Mouse (Mus musculus): Measurements from ENCODE around the gene Clec12b.

Gene Clec12b

GRCm38 (mm10) chr6:129385774-129386173 is at the start of gene Clec12b:
Gene Clec12b, minus strand, starts transcription at chr6:129385874.
- no peak for DNase-seq

- no peak for DNase-seq
These were observed 48.6 kb upstream of the Clec12b start for GRCm38 (mm10) chr6:129434239-129434638.

GRCm38 (mm10) chr6:129427281-129427680 is 41.6 kb upstream of the Clec12b start:
- DNase-seq = no peak

GRCm38 (mm10) chr6:129425812-129426211 is 40.1 kb upstream of the Clec12b start:
- DNase-seq = peak; percentile 60

- DNase-seq = no peak
These were observed 39.5 kb upstream of the Clec12b start for GRCm38 (mm10) chr6:129425217-129425616.

GRCm38 (mm10) chr6:129423734-129424072 is 38.0 kb upstream of the Clec12b start:
- DNase-seq = peak; percentile 85

GRCm38 (mm10) chr6:129423040-129423733 is 37.5 kb upstream of the Clec12b start:
- DNase-seq = peak; percentile 56

GRCm38 (mm10) chr6:129422311-129422710 is 36.6 kb upstream of the Clec12b start:
- no peak for DNase-seq

GRCm38 (mm10) chr6:129414177-129414576 is 28.5 kb upstream of the Clec12b start:
- no peak for DNase-seq

GRCm38 (mm10) chr6:129408562-129408961 is 22.9 kb upstream of the Clec12b start, which contains the start of gene Clec9a:
Gene Clec9a, plus strand, starts transcription at chr6:129408862.
- no peak for DNase-seq

- DNase-seq = peak; percentile 34
These were observed 21.6 kb upstream of the Clec12b start for GRCm38 (mm10) chr6:129407324-129407723.

GRCm38 (mm10) chr6:129405999-129406398 is 20.3 kb upstream of the Clec12b start:
- DNase-seq = no peak

GRCm38 (mm10) chr6:129403391-129403790 is 17.7 kb upstream of the Clec12b start:
- no peak for DNase-seq

- no peak for DNase-seq
These were observed 16.7 kb upstream of the Clec12b start for GRCm38 (mm10) chr6:129402404-129402803.

GRCm38 (mm10) chr6:129399945-129400344 is 14.3 kb upstream of the Clec12b start:
- DNase-seq = peak; percentile 76

- DNase-seq = no peak
These were observed 11.3 kb upstream of the Clec12b start, which contains the start of gene Clec1b for GRCm38 (mm10) chr6:129396997-129397396. Gene Clec1b, plus strand, starts transcription at chr6:129397297.

- no peak for DNase-seq
These were observed 8.1 kb upstream of the Clec12b start for GRCm38 (mm10) chr6:129393732-129394131.

GRCm38 (mm10) chr6:129393087-129393720 is 7.5 kb upstream of the Clec12b start:
- DNase-seq = no peak

- DNase-seq = no peak
These were observed 674 bp downstream of the Clec12b start for GRCm38 (mm10) chr6:129385000-129385399.

GRCm38 (mm10) chr6:129383466-129383865 is 2.2 kb downstream of the Clec12b start:
- no peak for DNase-seq

- no peak for DNase-seq
These were observed 3.9 kb downstream of the Clec12b start for GRCm38 (mm10) chr6:129381736-129382135.

- DNase-seq = no peak
These were observed 5.2 kb downstream of the Clec12b start for GRCm38 (mm10) chr6:129380454-129380853.

GRCm38 (mm10) chr6:129374937-129375471 is 10.7 kb downstream of the Clec12b start:
- DNase-seq = no peak

All from kidney, postnatal 14 days (tissue).